Mouse (Mus musculus): ENCODE measurements around the gene Olfr1284. TPM values are rescaled to one million over a fixed set of nuclear protein-coding genes. Genes with fewer than 3 reads are reported as not detected.

Olfr1284 gene
- polyA plus RNA-seq (2012; rRNA removed; ENCODE audit: low replicate concordance), result not detected in 2 replicates

GRCm38 (mm10) chr2:111375222-111375621, at the start of gene Olfr1284:
Gene Olfr1284 (plus strand): TSS chr2:111375522.

GRCm38 (mm10) chr2:111326220-111326619, 49.1 kb upstream of the Olfr1284 start, which contains the start of gene Olfr1281:
Gene Olfr1281 (plus strand): TSS chr2:111326520.

GRCm38 (mm10) chr2:111335976-111336375, 39.3 kb upstream of the Olfr1284 start, which contains the start of gene Olfr1282:
Gene Olfr1282 (minus strand): TSS chr2:111336076.

GRCm38 (mm10) chr2:111366490-111366889, 8.8 kb upstream of the Olfr1284 start, which contains the start of gene Olfr1283:
Gene Olfr1283 (plus strand): TSS chr2:111366790.

GRCm38 (mm10) chr2:111422931-111423330, 47.6 kb downstream of the Olfr1284 start, which contains the start of gene Olfr1286:
Gene Olfr1286 (minus strand): TSS chr2:111423115.

Other genes starting within 250 kb of the Olfr1284 start
- not detected in 2 replicates for gene Gm15130, start 222.6 kb upstream of the Olfr1284 start, polyA plus RNA-seq (2012; rRNA removed; ENCODE audit: low replicate concordance)
- not detected in 2 replicates for gene 4930430A15Rik, start 145.9 kb upstream of the Olfr1284 start, polyA plus RNA-seq (2012; rRNA removed; ENCODE audit: low replicate concordance)
- not detected in 2 replicates for gene Olfr1275, start 140.2 kb upstream of the Olfr1284 start, polyA plus RNA-seq (2012; rRNA removed; ENCODE audit: low replicate concordance)
- not detected in 2 replicates for gene Olfr1276, start 121.0 kb upstream of the Olfr1284 start, polyA plus RNA-seq (2012; rRNA removed; ENCODE audit: low replicate concordance)
- gene Olfr1277, start 101.4 kb upstream of the Olfr1284 start, polyA plus RNA-seq (2012; rRNA removed; ENCODE audit: low replicate concordance), result not detected in 2 replicates
- gene Olfr1278, start 85.4 kb upstream of the Olfr1284 start, polyA plus RNA-seq (2012; rRNA removed; ENCODE audit: low replicate concordance), result not detected in 2 replicates
- not detected in 2 replicates for gene Olfr1279, start 74.9 kb upstream of the Olfr1284 start, polyA plus RNA-seq (2012; rRNA removed; ENCODE audit: low replicate concordance)
- not detected in 2 replicates for gene Olfr1280, start 61.5 kb upstream of the Olfr1284 start, polyA plus RNA-seq (2012; rRNA removed; ENCODE audit: low replicate concordance)
- not detected in 2 replicates for gene Olfr1281, start 49.0 kb upstream of the Olfr1284 start, polyA plus RNA-seq (2012; rRNA removed; ENCODE audit: low replicate concordance)
- gene Olfr1282, start 39.4 kb upstream of the Olfr1284 start, polyA plus RNA-seq (2012; rRNA removed; ENCODE audit: low replicate concordance), result not detected in 2 replicates
- not detected in 2 replicates for gene Olfr1283, start 8.7 kb upstream of the Olfr1284 start, polyA plus RNA-seq (2012; rRNA removed; ENCODE audit: low replicate concordance)
- not detected in 2 replicates for gene Olfr1286, start 47.6 kb downstream of the Olfr1284 start, polyA plus RNA-seq (2012; rRNA removed; ENCODE audit: low replicate concordance)
- gene Olfr1287, start 73.6 kb downstream of the Olfr1284 start, polyA plus RNA-seq (2012; rRNA removed; ENCODE audit: low replicate concordance), result not detected in 2 replicates
- gene Olfr1288, start 98.6 kb downstream of the Olfr1284 start, polyA plus RNA-seq (2012; rRNA removed; ENCODE audit: low replicate concordance), result not detected in 2 replicates
- not detected in 2 replicates for gene Olfr1289, start 105.3 kb downstream of the Olfr1284 start, polyA plus RNA-seq (2012; rRNA removed; ENCODE audit: low replicate concordance)
- gene Olfr1290, start 118.3 kb downstream of the Olfr1284 start, polyA plus RNA-seq (2012; rRNA removed; ENCODE audit: low replicate concordance), result not detected in 2 replicates
- not detected in 2 replicates for gene Olfr1291-ps1, start 121.7 kb downstream of the Olfr1284 start, polyA plus RNA-seq (2012; rRNA removed; ENCODE audit: low replicate concordance)
- not detected in 2 replicates for gene Olfr1293-ps, start 149.7 kb downstream of the Olfr1284 start, polyA plus RNA-seq (2012; rRNA removed; ENCODE audit: low replicate concordance)
- gene Olfr1294, start 164.8 kb downstream of the Olfr1284 start, polyA plus RNA-seq (2012; rRNA removed; ENCODE audit: low replicate concordance), result not detected in 2 replicates
- gene Olfr1295, start 194.2 kb downstream of the Olfr1284 start, polyA plus RNA-seq (2012; rRNA removed; ENCODE audit: low replicate concordance), result not detected in 2 replicates

Measured in duodenum, adult 2 months (tissue).